Mouse (Mus musculus): ENCODE results near the gene Cdc34.

Gene Cdc34

GRCm38 (mm10) chr10:79681591-79682245, at the start of gene Cdc34:
Cdc34 (plus strand) TSS chr10:79682195.
- peak; percentile 99 for DNase-seq (ENCODE audit: low spot score)

- DNase-seq (ENCODE audit: low spot score), result no peak
Measured at GRCm38 (mm10) chr10:79633006-79633777, 48.8 kb upstream of the Cdc34 start.

DNA sequence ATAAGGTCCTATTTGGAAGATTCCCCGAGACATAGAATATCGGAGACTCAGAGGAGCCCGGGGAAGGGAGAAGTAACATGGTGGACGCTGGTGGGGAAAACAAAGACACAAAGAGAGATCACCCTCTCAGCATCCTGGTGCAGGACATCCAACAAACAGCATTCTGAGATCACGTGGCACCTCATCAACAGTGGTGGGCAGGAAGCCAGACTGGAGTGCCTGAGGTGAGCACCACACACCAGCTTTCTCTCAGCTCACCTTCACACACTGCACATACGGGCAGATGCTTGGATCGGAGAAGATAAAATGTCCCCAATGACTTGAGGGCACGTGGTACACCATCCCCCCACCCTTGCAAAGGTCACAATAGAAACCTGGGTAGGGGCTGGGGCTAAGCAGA, 45.7 kb upstream of the Cdc34 start:
- no peak for DNase-seq (ENCODE audit: low spot score)

DNA sequence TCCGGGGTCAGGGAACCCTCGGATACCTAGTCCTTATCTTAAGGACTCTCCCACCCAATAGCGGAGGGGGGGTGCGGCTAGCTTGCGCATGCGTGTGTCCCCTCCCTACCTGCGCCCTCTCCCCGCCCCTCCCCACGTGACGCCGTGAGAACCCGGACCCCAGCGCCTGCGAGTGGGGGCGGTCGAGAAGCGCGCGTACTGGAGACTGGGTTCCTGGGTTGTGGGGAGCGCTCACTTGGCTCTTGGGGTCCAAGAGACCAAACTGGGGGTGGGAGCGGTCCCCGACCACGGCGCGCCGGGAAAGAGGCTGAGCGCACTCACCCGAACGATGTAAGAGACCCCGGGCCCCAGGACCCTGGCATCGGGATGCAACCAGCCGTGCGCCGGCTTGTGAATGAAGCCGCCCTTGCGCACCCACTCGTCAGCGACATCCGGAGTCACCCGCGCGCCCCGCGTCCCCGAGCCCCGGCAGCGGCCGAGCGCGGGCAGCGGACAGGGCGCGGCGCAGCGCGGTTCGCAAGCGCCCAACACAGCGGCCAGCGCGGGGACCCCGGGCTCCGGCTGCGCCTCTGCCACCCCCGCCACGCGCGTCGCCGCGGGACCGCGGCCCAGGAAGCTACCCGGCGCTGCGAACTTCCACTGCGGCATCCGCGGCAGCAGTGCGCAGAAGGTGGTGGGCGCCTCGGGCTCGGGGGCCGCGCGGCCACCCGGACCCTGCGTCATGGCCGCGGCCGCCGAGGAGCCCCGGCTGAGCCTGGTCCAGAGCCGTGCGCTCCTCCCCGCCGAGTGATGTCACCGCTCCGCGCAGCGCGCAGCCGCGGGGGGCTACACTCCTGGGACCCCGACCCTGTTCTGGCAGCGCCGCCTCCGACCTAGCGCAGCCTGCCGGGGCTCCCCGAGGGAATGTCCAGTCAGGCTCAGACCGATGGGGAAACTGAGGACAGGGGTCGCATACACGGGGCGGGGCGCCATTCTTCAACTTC, 44.6 kb upstream of the Cdc34 start, which contains the start of gene Shc2:
Gene Shc2, minus strand, starts transcription at position 791 of the 983 bp plus-strand sequence.
- DNase-seq (ENCODE audit: low spot score), result peak; percentile 41

DNA sequence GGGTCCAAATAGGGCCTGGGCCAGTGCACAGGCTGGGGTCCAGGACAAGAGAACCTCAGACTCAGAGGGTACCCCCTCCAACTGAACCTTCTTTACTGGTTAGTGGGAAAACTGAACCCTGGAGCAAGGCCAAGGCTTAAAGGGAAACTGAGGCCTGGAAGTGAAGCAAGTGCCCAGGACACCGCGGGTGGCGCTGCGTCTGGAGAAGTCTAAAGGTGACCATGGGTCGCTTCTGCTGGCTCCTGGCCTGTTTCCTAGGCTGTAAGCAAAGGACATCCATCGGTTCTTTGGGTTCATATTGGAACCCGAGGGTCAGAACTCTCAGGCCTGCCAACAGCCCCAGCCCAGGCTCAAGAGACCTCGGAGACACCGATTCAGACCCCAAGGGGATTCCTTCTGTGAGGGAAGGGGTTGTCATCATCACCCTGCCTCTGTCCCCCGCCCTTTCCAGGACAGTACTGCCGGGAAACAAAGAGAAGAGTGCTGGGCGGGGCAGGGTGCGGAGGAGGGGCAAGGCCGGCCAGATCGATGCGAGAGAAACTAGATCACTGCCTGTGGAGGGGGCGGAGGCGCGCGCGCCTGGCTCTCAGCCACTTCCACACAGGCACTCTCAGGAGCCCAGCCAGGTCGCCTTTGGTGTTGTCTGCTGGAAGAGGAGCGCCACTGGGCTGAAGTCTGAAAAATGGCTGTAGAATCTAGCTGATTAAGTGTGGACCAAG, 43.4 kb upstream of the Cdc34 start:
- peak; percentile 38 for DNase-seq (ENCODE audit: low spot score)

DNA sequence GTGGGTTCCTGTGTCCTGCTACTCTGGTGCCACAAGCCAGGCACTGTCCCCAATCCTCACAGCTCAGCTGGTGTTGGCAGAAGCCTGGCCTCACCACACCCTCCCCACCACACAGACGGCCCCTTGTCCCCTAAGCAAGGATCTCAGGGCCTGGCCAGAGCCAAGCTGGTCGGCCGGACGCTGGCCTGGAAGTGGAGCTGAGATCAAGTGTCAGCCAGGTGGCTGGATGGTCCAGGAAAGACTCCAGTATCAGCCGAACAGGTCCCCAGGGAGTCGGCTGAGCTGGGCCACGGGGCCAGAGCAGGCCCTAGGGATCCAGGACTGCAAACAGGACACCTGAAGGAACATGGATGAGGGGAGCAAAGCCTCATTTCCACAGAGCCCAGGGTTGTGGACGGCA, 36.3 kb upstream of the Cdc34 start, which contains the start of gene Odf3l2:
Gene Odf3l2, minus strand, starts transcription at position 28 of the 400 bp plus-strand sequence.
- no peak for DNase-seq (ENCODE audit: low spot score)

DNA sequence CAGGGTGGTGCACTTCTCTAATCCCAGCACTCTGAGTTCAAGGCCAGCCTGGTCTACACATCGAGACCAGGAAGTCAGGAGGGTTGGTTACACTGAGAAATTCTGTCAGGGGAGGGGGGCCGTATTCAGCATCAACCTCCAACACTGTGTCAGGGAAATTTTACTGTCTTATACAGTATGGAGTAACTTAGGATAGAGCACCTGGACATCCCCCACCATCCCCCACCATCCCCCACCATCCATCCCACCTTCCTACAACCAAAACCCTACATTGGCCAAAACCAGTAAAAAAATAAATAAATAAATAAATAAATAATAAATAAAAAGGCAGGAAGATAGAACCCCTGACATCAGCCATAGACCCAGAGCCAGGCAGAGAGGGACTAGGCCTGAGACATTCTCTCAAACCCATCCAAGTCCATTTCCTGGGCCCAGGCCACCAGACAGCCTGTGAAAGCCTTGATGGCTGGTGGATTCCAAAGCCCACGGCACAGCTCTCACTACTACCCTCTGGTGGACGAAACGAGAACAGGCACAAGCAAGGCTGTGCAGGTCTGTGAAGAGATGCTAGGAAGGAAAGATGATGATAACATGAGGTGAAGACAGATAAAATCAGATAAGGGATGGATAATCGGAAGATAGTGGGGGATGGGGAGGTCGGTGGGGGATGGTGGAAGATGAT, 32.8 kb upstream of the Cdc34 start:
- DNase-seq (ENCODE audit: low spot score), result peak; percentile 78

- no peak for DNase-seq (ENCODE audit: low spot score)
Measured at GRCm38 (mm10) chr10:79652789-79653188, 29.2 kb upstream of the Cdc34 start.

DNA sequence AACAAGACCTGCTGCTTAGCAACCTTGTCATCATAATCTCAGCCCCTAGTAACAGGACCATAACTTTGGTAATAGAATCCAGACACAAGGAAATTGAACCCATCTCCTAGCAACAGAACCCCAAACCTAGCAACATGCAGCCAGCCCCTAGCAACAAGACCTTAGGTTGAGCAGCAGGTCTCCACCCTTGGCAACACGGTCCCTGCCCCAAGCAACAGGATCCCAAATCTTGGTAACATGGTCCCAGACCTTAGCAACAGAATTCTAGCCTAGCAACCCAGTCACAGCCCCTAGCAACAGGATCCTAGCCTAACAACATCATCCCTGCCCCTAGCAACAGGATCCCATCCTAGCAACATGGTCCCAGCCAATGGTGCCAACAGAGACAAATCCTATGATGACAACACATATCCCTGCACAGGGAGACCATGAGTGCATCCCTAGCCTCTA, 27.0 kb upstream of the Cdc34 start:
- DNase-seq (ENCODE audit: low spot score), result no peak

DNA sequence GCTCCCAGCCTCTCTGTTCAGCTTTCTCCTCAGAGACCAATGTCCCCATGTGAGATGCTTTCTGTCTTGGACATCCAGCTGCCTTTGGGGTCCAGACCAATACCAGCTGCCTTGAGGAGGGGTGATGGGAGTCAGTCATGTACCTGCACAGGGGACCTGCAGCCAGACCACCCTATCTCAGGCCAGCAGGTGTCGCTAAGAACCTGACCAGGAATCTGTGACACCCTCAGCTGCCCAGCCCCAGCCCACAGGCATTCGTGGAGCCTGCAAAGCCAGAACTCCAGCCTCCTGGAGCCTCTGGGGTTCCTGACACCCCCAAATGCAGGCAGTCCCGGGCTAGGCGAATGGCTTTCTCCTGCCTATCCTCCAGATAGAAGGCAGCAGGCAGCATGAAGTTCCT, 23.2 kb upstream of the Cdc34 start:
- DNase-seq (ENCODE audit: low spot score), result no peak

DNA sequence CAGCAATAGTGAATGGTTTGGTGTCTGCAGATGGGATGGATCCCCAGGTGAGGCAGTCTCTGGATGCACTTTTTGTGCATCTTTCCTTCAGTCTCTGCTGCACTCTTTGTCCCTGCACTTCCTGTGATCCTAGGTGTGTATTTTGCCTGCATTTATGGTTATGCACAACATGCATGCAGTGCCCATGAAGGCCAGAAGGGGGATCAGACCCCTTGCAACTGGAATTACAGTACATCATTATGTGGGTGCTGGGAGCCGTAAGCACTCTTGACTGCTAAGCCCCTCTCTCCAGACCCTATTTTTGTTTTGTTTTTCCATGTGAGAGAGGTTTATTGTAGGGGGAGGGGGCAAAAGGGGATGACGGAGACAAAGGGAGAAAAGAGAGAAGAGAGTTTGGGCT, 21.7 kb upstream of the Cdc34 start:
- no peak for DNase-seq (ENCODE audit: low spot score)

- no peak for DNase-seq (ENCODE audit: low spot score)
Measured at GRCm38 (mm10) chr10:79661861-79662260, 20.1 kb upstream of the Cdc34 start.

GRCm38 (mm10) chr10:79664131-79664665, 17.8 kb upstream of the Cdc34 start, which contains the start of gene Madcam1:
Madcam1 (plus strand) TSS chr10:79664559.
- peak; percentile 66 for DNase-seq (ENCODE audit: low spot score)

DNA sequence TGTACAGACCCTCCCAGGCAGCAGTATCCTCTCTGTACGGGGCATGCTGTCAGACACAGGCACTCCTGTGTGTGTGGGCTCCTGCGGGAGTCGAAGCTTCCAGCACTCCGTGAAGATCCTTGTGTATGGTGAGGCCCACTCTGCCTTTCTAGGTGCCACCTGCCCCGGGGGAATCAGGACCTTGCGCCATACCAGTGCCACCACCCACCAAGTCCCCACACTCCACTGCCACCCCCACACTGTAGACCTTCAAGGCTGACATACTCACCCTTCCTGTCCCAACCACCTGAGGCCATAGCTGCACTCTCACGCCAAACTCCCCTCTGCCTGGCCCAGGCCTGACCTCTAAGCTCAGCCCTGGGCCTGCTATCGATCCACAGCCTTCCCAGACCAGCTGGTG, 16.9 kb upstream of the Cdc34 start:
- DNase-seq (ENCODE audit: low spot score), result no peak

- no peak for DNase-seq (ENCODE audit: low spot score)
Measured at GRCm38 (mm10) chr10:79666493-79666892, 15.5 kb upstream of the Cdc34 start.

DNA sequence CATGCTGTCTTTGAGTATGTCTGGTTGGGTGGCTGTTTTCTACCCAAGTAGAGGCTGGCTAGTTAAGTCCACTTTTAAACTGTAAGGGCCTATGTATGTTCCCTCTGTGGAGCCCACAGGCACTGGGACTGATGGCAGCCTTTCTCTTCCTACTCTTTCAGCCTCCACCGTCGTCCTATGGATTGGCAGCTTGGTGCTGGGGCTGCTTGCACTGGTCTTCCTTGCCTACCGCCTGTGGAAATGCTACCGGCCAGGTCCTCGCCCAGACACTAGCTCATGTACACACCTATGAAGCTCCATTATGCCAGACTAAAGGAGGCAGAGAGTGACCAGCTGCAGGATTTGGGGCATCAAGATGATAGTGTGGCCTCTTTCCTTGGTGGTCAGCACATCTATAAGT, 13.9 kb upstream of the Cdc34 start:
- no peak for DNase-seq (ENCODE audit: low spot score)

- peak; percentile 87 for DNase-seq (ENCODE audit: low spot score)
Measured at GRCm38 (mm10) chr10:79668771-79669575, 13.0 kb upstream of the Cdc34 start, which contains the start of gene Tpgs1. Tpgs1 (plus strand) TSS chr10:79669369.

GRCm38 (mm10) chr10:79669576-79670057, 12.4 kb upstream of the Cdc34 start:
- peak; percentile 73 for DNase-seq (ENCODE audit: low spot score)

All from urinary bladder, postnatal 14 days (tissue).